Mouse (Mus musculus): ENCODE measurements around the gene Itih3.

Gene Itih3

DNA sequence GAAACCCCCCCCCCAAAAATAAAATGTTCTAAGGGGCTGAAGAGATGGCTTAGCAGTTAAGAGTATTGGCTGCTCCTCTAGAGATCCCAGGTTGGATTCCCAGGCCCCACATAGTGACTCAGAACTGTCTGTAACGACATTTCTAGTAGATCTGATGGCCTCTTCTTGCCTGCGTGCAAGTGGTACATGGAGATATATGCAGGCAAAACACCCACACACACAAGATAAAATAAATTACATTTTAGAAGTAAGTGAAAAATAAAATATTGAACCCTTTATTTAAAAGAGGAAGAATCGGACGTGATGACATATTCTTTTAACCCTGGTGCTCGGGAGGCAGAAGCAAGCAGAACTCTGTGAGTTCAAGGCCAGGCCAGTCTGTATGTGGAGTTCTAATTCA is 20.9 kb downstream of the Itih3 start:
- no peak for DNase-seq (ENCODE audit: low spot score)

DNA sequence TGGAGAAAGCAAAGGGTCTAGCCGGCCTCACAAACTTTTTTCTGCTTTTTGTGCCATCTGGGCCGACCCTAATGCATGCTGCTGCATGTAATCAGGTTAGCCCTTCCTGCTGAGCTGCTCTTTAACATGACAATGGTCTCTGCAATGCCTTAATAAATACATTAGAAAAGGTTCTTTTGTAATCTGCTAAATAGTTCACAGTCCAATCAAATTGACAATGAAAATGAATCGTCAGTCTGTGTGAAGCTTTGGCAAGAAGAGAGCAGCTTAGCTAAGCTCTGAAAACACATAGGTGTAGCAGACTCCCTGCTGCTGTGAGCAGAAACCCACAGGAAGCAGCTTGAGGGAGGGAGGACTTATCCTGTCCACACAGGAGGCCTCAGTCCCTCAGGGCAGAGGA is 23.6 kb downstream of the Itih3 start:
- DNase-seq (ENCODE audit: low spot score) = no peak

DNA sequence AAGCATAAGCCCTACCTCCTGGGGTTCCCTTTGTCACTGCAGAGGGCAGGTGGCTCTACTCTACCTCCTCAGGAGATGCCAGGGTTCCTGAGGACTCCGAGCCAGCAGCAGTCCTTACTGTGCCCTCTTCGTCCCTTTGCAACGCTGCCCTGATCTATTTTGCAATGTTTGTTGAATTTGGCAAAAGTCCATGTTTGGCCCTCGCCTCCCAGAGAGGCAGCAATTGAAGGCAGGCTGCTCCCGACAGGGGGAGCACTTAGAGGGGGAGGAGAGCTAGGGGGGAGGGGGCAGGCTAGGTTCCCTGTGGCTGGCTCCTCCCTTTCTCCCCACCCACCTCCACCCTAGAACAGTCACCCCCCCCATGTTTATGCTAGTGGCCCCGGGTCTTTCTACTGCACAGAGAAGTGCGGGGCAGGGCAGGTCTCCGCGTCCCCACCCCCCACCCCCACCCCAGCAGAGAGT is 35.3 kb downstream of the Itih3 start:
- DNase-seq (ENCODE audit: low spot score) = peak; percentile 93

DNA sequence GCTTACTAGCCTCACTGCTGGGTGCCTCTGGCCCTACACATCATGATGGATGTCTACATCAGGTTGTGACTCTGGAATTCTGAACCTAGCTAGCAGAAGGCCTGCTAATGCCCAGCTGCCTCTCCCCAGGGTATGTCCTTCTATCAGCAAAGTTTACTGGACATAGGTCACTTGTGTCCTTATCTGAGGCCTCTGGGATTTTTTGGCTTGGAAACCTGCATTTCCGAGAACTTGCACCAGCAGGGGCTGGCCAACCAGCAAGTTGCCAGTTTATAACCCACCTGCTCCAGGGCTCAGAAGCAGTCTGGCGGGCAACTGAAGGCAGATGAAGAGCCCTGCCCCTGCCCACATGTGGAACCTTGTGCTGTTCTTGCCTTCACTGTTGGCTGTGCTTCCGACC is 37.4 kb downstream of the Itih3 start, which contains the start of gene Itih4:
Gene Itih4 (plus strand): TSS at position 273 of the 400 bp plus-strand sequence.
- DNase-seq (ENCODE audit: low spot score) = no peak

DNA sequence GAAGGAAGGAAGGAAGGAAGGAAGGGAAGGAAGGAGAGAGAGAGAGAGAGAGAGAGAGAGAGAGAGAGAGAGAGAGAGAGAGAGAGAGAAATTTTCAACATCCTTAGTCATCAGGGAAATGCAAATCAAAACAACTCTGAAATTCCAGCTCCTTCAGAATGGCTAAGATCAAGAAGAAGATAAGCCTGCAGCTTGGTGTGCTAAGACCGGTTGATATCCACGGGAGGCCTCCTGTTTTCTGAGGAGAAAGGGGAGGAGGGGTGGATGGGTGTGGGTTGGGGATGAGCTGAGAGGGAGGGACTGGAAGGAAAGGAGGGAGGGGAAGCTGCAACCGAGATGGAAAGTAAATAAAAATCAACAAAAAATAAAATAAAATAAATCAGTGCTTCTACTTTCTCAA is 38.3 kb downstream of the Itih3 start:
- DNase-seq (ENCODE audit: low spot score) = no peak

DNA sequence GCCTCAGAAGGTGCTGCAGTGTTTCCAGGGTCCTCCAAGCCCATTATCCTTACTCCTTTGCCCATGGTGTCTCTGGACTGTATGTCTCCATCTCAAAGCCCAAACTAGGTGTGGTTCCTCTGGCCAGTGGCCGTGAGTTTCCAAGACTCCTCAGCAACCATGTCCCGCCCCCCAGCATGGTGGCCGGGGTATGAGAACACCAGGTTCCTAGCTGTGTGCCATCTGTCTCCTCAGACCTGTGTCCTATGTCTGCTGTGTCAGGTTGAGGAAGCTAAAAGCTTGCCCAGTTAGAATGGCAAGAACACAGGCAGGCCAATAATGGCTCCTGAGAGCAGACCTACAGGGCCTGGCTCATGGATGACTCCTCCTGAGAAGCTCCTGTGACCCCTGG is 41.8 kb downstream of the Itih3 start:
- DNase-seq (ENCODE audit: low spot score) = no peak

DNA sequence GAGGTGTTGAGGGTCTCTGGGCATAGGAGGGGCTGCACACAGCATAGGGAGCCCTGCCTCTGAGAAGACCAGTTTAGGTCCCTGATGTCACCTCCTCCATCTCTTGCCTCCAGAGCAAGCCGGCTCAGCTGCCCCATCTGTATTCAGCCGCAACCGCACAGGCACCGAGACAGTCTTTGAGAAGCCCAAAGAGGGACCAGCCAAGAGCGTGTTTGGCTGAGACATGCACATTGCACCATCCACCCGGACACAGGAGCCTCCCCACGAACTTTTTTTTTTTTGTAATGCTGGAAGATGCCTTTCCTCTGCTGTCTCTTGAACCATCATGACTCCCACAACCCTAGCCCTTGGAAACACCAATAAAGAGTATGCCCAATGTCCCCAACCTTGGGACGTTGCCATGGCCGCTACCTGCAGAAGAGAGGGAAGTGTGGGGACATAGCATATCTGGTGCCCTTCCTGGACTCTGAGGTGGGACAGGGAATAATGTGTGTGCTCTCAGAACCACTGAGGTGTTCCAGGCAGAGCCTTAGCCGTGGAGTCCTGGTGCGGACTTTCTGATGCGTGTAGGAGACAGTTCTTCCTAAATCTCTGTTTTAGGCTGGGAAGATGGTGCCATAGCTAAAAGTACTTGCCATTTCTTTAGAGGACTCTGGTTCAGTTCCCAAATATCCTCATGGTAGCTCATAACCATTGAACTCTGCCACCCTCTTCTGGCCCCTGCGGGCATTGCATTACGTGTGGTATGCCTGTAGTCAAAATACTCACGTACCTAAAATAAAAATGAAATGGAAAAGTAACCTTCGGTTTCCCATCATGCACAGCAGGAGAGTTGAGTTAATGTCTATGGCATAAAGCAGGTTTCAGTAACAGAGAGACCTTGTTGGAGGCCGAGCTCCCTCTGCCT is 42.5 kb downstream of the Itih3 start:
- DNase-seq (ENCODE audit: low spot score) = peak; percentile 74

DNA sequence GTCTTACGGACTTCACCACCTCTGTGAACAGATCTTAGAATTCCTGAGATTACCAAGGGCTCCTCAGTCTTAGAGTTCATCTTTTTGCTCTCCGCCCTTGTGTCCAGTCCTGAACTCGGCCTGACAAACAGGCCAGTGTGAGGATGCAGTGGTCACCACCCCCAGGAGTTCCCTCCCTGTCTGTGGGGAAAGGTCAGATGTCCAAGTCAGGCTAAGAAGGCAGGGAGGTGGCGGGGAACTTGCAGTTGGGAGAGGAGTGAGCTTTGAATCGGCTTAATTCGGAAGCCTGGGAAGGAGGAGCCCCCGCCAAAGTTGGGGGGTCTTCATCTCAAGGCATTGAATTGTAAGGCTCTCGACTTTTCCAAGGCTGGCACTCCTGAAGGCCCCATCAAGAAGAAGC is 43.3 kb downstream of the Itih3 start:
- DNase-seq (ENCODE audit: low spot score) = no peak

DNA sequence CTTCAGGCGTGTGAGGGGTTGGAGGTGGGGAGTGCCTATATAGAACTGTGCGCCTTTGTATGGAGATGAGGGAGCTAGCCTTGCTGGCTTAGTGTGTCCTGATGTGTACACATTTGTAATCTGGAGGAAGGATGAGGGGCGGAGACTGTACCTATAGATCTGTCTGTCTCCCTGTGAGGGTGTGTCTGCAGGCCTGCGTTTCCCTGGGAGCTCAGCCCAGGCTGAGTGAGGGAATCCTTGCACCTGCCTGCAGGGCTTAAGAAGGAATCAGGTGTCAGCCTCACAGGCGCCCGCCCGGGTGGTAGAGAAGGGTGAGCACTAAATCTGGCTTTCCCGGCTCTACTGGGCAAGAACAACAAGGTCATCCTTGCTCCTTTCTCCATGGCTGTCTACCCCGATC is 43.8 kb downstream of the Itih3 start:
- DNase-seq (ENCODE audit: low spot score) = no peak

DNA sequence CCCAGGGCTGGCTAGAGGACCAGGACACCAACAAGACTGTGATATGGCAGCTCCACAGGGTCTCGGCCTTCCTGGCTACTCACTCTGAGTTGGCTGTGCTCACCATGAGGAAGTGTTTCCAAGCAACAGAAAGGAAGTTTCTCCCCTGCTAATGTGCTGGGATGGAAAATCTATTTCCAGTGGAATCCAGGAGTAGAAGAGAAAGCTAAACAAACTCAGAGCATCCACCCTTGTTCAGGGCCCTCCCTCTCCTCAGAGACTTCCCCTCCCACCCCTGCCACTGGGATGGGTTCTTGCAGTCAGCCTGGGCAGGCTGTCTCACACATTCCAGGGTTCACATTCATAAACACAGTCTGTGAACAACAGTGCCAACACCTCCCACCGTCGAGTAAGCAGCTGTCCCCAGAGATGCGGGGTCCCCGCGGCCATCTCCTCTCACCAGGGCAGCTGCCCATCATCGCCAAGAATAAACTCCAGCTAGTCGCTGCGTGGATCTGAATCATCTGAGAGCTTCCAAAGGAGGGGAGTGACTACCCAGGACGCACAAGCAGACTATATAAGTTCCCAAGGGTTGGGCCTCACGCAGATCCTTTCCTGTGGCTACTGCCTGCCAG is 44.5 kb downstream of the Itih3 start, which contains the start of gene Mustn1:
Gene Mustn1 (plus strand): TSS at position 243 of the 614 bp plus-strand sequence.
- DNase-seq (ENCODE audit: low spot score) = peak; percentile 79

DNA sequence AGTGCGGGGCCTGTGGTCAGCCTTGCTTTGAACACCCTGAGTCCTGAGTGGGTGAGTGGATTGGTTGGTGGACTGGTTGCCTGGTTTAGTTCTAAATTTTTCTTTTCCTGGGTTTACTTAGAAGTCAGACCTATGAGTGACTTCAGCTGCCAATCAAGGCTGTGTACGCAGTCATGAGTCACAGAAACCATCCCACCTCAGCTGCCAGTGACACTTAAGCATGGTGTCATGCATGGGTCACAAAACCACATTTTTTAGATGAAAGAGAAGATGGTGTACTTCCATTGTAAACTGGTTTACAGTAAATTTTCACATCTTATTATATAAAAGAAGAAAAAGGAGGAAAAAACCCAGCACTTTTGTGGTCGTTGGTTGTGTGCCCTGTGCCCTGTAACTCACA is 45.7 kb downstream of the Itih3 start:
- DNase-seq (ENCODE audit: low spot score) = no peak

DNA sequence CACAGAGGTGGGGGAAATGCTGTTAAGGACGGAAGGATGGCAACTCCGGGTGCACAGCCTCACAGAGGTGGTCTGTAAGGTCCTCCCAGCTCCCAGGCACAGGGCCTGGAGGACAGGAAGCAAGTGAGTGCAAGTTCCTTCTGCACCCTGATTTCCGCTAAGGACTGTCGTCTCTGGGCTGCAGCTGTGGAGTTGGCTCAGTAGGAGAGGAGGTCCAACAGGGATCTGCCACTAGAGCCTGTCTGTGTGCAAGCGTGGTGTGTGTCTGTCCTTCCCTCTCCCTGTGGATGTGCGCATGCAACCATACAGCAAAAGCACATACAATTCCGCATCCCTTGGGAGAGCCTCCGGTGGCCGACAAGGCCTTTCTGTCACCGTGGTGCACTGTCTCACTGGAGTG is 47.1 kb downstream of the Itih3 start:
- DNase-seq (ENCODE audit: low spot score) = no peak

DNA sequence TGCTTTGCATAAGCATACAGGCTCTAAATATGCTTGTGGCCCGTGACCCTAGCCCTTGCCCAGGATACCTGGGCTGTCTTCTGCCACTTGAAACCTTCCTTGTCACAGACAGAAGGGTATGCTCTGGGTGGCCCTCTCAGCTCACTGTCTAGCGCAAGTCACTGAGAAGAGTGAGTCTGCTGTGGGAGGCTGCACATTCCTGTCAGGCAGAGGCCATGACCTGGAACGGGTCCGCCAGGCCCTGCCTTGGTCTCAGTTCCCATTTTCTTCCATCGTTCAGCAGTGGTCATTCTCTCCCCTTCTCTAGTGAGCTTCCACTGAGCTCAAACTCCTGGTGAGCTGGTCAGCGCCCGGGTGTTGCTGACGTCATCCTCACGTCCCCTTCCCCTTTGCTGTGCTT is 47.6 kb downstream of the Itih3 start:
- no peak for DNase-seq (ENCODE audit: low spot score)

DNA sequence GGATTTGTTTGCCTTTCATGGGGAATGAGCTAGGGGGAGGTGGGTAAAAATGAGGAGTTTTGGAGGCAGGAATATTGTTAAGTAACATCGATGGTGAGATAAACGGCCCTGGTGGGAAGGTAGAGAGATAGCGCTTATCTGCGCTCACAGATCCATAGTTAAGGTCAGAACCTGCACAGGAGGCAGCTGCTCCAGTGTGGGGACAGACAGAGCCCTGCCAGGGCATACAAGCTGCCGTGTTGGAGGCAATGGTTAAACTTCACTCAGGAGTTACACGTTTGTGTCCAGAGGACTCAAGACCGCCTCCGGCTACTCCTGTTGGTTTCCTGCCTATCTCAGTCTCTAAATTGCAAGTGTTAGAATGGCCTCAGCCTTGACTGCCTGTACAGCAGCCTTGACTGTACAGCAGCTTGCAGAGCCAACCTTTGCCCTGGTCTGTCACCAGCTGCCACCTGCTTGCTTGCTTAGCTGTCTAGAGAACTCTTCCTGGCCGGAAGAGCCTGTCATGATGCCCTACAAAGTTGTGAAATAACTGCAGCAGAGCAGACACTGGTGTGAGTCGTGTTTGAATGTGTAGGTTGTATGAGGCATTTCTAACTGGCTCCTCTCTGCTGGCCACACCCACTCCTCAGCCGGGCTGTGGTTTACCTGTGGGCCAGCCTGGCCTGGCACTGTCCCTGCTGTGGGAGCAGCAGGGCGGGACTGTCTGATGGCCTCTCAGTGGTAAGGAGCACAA is 48.3 kb downstream of the Itih3 start:
- DNase-seq (ENCODE audit: low spot score) = no peak

DNA sequence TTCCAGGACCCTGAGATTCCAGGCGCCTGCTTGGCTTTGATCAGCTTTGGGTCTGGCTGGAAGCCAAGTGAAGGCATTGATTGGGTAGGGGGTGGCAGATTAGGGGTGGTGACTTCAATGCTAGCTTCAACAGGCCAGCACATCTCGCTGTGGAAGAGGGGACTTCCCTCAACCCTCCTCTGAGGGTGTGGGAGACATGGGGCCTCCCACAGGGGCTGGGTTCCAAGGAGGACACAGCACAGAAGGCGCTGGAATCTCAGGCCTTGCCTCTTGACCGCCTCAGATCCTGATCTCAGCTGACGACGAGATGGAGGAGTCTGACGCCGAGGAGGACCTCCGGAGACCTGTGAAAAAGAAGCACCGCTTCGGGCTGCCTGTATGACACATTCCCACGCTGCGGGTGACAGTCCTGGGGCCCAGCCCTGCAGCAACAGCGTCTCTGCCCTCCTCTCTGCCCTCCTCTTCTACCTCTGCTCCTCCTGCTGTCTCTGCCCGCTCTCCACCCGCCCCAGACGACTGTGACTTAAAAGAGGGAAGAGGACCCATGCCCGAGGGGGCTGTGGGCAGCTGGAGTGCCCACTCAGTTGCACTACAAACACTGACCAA is 49.4 kb downstream of the Itih3 start:
- no peak for DNase-seq (ENCODE audit: low spot score)

DNA sequence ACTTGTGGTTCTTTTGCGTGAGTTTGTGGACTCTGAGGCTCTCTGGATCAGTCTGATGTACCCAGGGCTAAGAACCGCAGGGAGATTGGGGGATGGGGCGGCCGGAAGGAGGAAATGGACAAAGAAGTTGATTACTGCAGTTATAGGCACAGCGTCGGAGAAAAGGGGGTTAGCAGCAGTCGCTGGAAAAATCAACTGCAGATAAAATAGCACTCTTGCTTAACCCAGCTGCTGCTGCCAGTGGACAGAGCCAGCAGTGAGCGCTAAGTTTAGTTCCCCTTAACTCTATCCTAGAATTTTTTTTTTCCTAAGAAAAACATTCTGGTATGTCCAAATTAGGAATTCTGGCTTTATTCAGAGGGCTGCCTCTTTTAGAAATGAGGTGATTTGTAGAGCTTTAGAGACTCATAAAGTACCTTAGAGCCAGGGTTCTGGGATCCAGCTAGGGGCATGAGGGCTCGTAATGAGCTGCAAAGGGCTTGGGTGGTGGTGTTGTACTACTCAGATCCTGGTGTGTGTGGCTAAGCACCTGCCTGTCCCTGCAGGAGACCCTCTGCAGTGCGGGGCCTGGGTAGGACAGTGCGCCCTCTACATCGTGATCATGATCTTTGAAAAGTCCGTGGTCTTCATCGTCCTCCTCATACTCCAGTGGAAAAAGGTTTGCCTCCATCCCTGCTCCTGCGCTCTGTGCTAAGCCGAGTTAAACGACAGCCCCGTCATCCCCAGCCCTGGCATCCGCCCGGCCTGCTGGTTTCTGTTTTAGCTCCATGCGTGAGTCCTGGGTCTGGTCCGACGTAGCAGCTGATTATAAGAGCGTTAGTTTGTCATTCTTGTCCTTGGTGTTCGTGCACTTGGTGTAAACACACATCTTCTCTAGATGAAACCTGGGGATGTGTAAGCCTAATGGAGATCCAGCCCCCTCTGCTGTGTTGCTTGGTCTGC is 53.1 kb downstream of the Itih3 start:
- no peak for DNase-seq (ENCODE audit: low spot score)

DNA sequence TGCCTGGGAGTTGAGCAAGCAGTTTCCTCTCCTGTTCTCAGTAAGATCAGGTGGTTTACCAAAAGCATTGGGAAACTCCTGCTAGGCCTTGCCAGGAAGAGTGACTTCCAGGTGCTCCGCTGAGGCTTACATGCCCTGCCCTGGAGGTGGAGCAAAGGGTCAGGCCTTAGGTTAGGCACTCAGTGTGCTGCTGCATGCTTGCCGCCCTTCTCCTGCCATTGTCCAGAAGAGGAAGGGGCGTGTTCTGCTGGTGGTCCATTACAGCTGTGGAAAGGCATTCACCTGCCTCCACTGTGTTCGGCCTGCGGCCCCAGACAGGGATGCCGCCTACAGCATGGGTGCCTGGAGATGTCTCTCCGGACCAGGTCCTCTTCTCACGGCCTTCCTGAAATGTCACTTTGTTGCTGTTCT is 54.2 kb downstream of the Itih3 start:
- peak; percentile 86 for DNase-seq (ENCODE audit: low spot score)

DNA sequence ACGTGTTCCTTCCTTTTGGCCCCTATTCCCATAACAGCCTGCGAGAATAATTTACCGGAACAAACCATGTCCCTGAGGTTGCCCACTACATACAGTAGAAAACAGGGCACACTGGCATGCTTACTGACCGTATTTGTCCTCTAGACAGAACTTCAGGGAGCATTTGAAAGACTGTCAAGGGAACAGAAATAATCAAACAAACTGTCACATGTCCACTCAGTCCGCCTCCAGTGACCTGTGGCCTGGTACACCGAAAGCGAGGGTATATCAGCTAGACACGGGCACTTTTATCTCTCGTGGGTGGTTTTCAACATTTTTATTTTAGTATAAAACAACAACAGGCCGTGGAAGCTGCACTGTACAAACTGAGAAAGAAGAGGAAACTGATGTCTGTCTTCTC is 54.7 kb downstream of the Itih3 start:
- DNase-seq (ENCODE audit: low spot score) = no peak

DNA sequence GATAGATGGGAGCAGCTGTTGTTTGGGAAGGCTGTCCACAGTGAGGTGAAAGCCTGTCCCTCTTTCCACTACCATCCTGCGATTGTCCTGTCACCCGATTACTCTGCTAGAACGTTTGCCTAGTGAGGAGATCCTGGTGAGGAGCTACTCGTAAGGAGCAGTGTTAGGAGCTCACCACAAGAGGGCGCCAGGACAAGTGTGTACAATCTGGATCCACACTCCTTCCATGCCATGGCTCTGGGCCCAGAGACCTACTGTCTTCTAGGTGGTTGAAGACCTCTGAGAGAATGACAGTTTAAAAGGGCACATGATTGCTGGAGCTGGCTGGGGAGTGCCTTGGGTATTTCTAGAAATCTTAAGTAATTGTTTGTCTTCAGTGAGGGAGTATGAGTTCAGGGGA is 56.5 kb downstream of the Itih3 start:
- DNase-seq (ENCODE audit: low spot score) = peak; percentile 83

DNA sequence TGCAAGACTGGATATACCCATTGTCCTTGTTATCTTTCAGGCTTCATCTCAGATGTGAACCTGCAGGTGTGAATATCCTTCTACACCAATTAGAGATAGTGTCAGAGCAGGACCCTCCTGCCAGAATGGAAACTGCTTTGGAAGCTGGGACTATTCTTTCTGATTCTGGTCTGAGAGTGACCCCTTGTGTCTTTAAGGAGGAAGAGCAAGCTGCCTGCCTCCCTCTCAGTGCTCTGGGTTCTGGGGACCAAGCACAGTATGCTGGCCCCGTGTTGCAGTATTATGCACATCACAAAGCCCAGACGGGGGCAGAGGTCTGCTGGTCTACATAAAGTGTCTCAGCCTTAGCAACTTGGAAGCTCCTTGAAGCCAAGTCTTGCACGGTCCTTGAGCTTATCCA is 58.2 kb downstream of the Itih3 start:
- DNase-seq (ENCODE audit: low spot score) = no peak

DNA sequence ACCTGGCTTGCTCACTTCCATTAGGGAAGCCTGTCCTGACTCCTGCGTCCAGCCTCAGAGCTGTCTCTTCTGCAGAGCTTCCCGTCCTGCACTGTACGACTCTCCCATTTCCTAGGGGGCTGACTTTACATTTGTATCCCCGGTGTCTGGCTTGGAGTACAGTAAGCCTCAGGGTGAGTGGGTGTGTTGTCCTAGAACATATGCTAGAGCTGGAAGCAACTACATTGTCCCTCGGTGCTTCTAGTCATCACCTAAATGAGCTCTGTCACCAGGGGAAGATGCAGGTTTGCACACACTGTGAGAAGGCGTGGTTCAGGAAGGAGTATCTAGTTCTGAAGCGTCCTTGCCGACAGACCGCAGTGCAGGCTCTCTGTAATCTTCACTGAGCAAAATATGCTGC is 61.2 kb downstream of the Itih3 start:
- no peak for DNase-seq (ENCODE audit: low spot score)

Data from lung, postnatal 25 days (tissue).